Mouse (Mus musculus) hindbrain, embryonic 13.5 days (tissue): ENCODE data around the gene Phyhipl. TPM values are rescaled to one million over a fixed set of nuclear protein-coding genes. Genes with fewer than 3 reads are reported as not detected.
A peak's percentile ranks its signal among the peaks of the same experiment; 100 is the strongest.

Experiments
- ATAC-seq: fragments of 200-750 bp; cut with Nextera tagmentation; 2 replicates; pipeline ENCODE4 v1.8.0; 2017; ENCODE audit warnings: moderate TSS enrichment; ENCODE audit not compliant: low FRiP score
- H3K27ac ChIP-seq: fragments of 300-500 bp; sonication (generic); 2 replicates; pipeline ENCODE4 v1.5.1; 2015; ENCODE audit warnings: inconsistent platforms, mild to moderate bottlenecking, moderate library complexity
- H3K27me3 ChIP-seq: fragments of 300-500 bp; sonication (generic); 2 replicates; pipeline ENCODE4 v1.6.1; 2015; ENCODE audit warnings: mild to moderate bottlenecking, inconsistent platforms
- H3K36me3 ChIP-seq: fragments of 300-500 bp; sonication (generic); 2 replicates; pipeline ENCODE4 v1.6.1; 2015; ENCODE audit warnings: mild to moderate bottlenecking, inconsistent platforms
- H3K4me1 ChIP-seq: fragments of 300-500 bp; sonication (generic); replicated peaks from 2 replicates; pipeline ENCODE4 v1.6.1; 2015; ENCODE audit warnings: inconsistent platforms
- H3K4me2 ChIP-seq: fragments of 300-500 bp; sonication (generic); 2 replicates; pipeline ENCODE4 v1.6.1; 2015; ENCODE audit warnings: inconsistent platforms, mild to moderate bottlenecking, moderate library complexity
- H3K4me3 ChIP-seq: fragments of 300-500 bp; sonication (generic); 2 replicates; pipeline ENCODE4 v1.5.1; 2015; ENCODE audit warnings: mild to moderate bottlenecking, inconsistent platforms
- H3K9ac ChIP-seq: fragments of 300-500 bp; sonication (generic); 2 replicates; pipeline ENCODE4 v1.6.1; 2015; ENCODE audit warnings: mild to moderate bottlenecking, inconsistent platforms
- H3K9me3 ChIP-seq: fragments of 300-500 bp; sonication (generic); 2 replicates; pipeline ENCODE4 v1.6.1; 2016; ENCODE audit warnings: inconsistent platforms
- WGBS: fragments of 180-500 bp; shearing (Covaris S2); methylation state at CpG from one replicate; pipeline ENCODE4 v1.1.7; 2015; 5-methylcytosine and 5-hydroxymethylcytosine counted together
- polyA plus RNA-seq: library from polyadenylated mRNA; unstranded; fragments of >200 nt; fragmentation: Nextera tagmentation; extraction: Ambion mirVana; gene quantifications from 2 replicates; pipeline ENCODE4 v1.2.1, GENCODE M21; 2015

Gene Phyhipl
- polyA plus RNA-seq: 252 and 264 TPM in 2 replicates

GRCm38 (mm10) chr10:70655828-70656227 lies at the start of gene Phyhipl:
Phyhipl (minus strand) TSS chr10:70655965.
- no peak within 1 kb of the TSS for H3K9ac ChIP-seq
- peaks cover 34% of the 10 kb centered on the region for H3K4me1 ChIP-seq
- H3K4me3 ChIP-seq: no peak within 1 kb of the TSS
- no peak within 1 kb of the TSS for H3K27ac ChIP-seq
- ATAC-seq: no peak
- H3K9me3 ChIP-seq: no peaks in the 10 kb centered on the region
- no peaks in the 10 kb centered on the region for H3K36me3 ChIP-seq
- H3K4me2 ChIP-seq: no peak within 1 kb of the TSS
- WGBS: 35% methylated on average over 7 of the region's 7 CpGs
- no peaks in the 10 kb centered on the region for H3K27me3 ChIP-seq

GRCm38 (mm10) chr10:70703211-70703610 lies 47.4 kb upstream of the Phyhipl start:
- Histone ChIP-seq H3K9me3 (peaks cover 4% of the 10 kb centered on the region; the same call in 1 of the 2 replicates), H3K4me3 (no peak overlapping the region), H3K27ac (no peak overlapping the region), H3K27me3 (no peaks in the 10 kb centered on the region), H3K36me3 (no peaks in the 10 kb centered on the region), H3K4me2 (no peak overlapping the region), H3K4me1 (no peaks in the 10 kb centered on the region), H3K9ac (no peak overlapping the region)
- WGBS: 76% methylated on average over 6 of the region's 6 CpGs
- no peak for ATAC-seq

GRCm38 (mm10) chr10:70699581-70699980 lies 43.8 kb upstream of the Phyhipl start:
- Histone ChIP-seq H3K27me3 (no peaks in the 10 kb centered on the region), H3K4me2 (no peak overlapping the region), H3K4me3 (no peak overlapping the region), H3K27ac (no peak overlapping the region), H3K9ac (no peak overlapping the region), H3K9me3 (no peaks in the 10 kb centered on the region), H3K36me3 (no peaks in the 10 kb centered on the region), H3K4me1 (peaks cover 5% of the 10 kb centered on the region; the same call in 1 of the 2 replicates)
- WGBS: 92% methylated on average over 7 of the region's 7 CpGs
- no peak for ATAC-seq

- no peak overlapping the region for H3K27ac ChIP-seq
- H3K4me3 ChIP-seq: no peak overlapping the region
- no peaks in the 10 kb centered on the region for H3K27me3 ChIP-seq
- H3K36me3 ChIP-seq: no peaks in the 10 kb centered on the region
- H3K4me1 ChIP-seq: peaks cover 5% of the 10 kb centered on the region; the same call in 1 of the 2 replicates
- no peak overlapping the region for H3K9ac ChIP-seq
- no peak for ATAC-seq
- no peaks in the 10 kb centered on the region for H3K9me3 ChIP-seq
- WGBS: 95% methylated on average over 3 of the region's 3 CpGs
- no peak overlapping the region for H3K4me2 ChIP-seq
These were observed 42.2 kb upstream of the Phyhipl start for GRCm38 (mm10) chr10:70698014-70698413.

GRCm38 (mm10) chr10:70696748-70697585 lies 41.2 kb upstream of the Phyhipl start:
- no peaks in the 10 kb centered on the region for H3K36me3 ChIP-seq
- H3K4me3 ChIP-seq: no peak overlapping the region
- H3K27me3 ChIP-seq: no peaks in the 10 kb centered on the region
- H3K9me3 ChIP-seq: no peaks in the 10 kb centered on the region
- H3K27ac ChIP-seq: no peak overlapping the region
- H3K4me2 ChIP-seq: no peak overlapping the region
- no peak overlapping the region for H3K9ac ChIP-seq
- H3K4me1 ChIP-seq: peaks cover 5% of the 10 kb centered on the region; the same call in 1 of the 2 replicates
- 81% methylated on average over 29 of the region's 29 CpGs for WGBS
- ATAC-seq: no peak

GRCm38 (mm10) chr10:70689346-70689745 lies 33.6 kb upstream of the Phyhipl start:
- WGBS: 75% methylated on average over 6 of the region's 6 CpGs

GRCm38 (mm10) chr10:70688881-70689280 lies 33.1 kb upstream of the Phyhipl start:
- no peak for ATAC-seq
- 64% methylated on average over 8 of the region's 8 CpGs for WGBS
- Histone ChIP-seq H3K27ac (no peak overlapping the region), H3K4me3 (no peak overlapping the region), H3K36me3 (no peaks in the 10 kb centered on the region), H3K4me1 (peaks cover 17% of the 10 kb centered on the region), H3K4me2 (no peak overlapping the region), H3K9ac (no peak overlapping the region), H3K27me3 (no peaks in the 10 kb centered on the region), H3K9me3 (no peaks in the 10 kb centered on the region)

More at GRCm38 (mm10) chr10:70689346-70689745, 33.6 kb upstream of the Phyhipl start:
- Histone ChIP-seq H3K27ac (no peak overlapping the region), H3K4me3 (no peak overlapping the region), H3K4me2 (no peak overlapping the region), H3K27me3 (no peaks in the 10 kb centered on the region), H3K4me1 (peaks cover 17% of the 10 kb centered on the region), H3K9ac (no peak overlapping the region), H3K9me3 (no peaks in the 10 kb centered on the region), H3K36me3 (no peaks in the 10 kb centered on the region)
- no peak for ATAC-seq

- Histone ChIP-seq H3K4me2 (no peak overlapping the region), H3K36me3 (no peaks in the 10 kb centered on the region), H3K4me1 (peaks cover 17% of the 10 kb centered on the region), H3K9ac (no peak overlapping the region), H3K27ac (no peak overlapping the region; the same call in 1 of the 2 replicates), H3K9me3 (no peaks in the 10 kb centered on the region), H3K27me3 (no peaks in the 10 kb centered on the region), H3K4me3 (no peak overlapping the region)
- ATAC-seq: peak; percentile 68
- WGBS: 36% methylated on average over 11 of the region's 11 CpGs
These were observed 31.4 kb upstream of the Phyhipl start for GRCm38 (mm10) chr10:70686941-70687703.

- peak; percentile 88 for ATAC-seq
- Histone ChIP-seq H3K27ac (peak overlapping the region; percentile 41; the same call in 1 of the 2 replicates), H3K9ac (no peak overlapping the region), H3K4me2 (no peak overlapping the region), H3K4me3 (no peak overlapping the region), H3K36me3 (no peaks in the 10 kb centered on the region), H3K9me3 (no peaks in the 10 kb centered on the region), H3K4me1 (peaks cover 17% of the 10 kb centered on the region), H3K27me3 (no peaks in the 10 kb centered on the region)
- 11% methylated on average over 3 of the region's 3 CpGs for WGBS
These were observed 30.7 kb upstream of the Phyhipl start for GRCm38 (mm10) chr10:70686505-70686904.

GRCm38 (mm10) chr10:70683508-70683907 lies 27.7 kb upstream of the Phyhipl start:
- Histone ChIP-seq H3K27ac (no peak overlapping the region), H3K27me3 (no peaks in the 10 kb centered on the region), H3K36me3 (no peaks in the 10 kb centered on the region), H3K4me1 (0 out of 2 replicates have a peak, but pooled peaks cover 5% of the 10 kb centered on the region), H3K9ac (no peak overlapping the region), H3K4me3 (no peak overlapping the region), H3K9me3 (no peaks in the 10 kb centered on the region), H3K4me2 (no peak overlapping the region)
- 95% methylated on average over 4 of the region's 4 CpGs for WGBS
- no peak for ATAC-seq

- WGBS: 88% methylated on average over 1 of the region's 1 CpGs
- Histone ChIP-seq H3K9me3 (peaks cover 10% of the 10 kb centered on the region; the same call in 1 of the 2 replicates), H3K27ac (no peak overlapping the region), H3K4me1 (no peaks in the 10 kb centered on the region), H3K36me3 (no peaks in the 10 kb centered on the region), H3K9ac (no peak overlapping the region), H3K27me3 (no peaks in the 10 kb centered on the region), H3K4me2 (no peak overlapping the region), H3K4me3 (no peak overlapping the region)
- ATAC-seq: no peak
These were observed 22.2 kb upstream of the Phyhipl start for GRCm38 (mm10) chr10:70677946-70678345.

- Histone ChIP-seq H3K4me2 (no peak overlapping the region), H3K4me1 (peaks cover 34% of the 10 kb centered on the region), H3K4me3 (no peak overlapping the region), H3K27ac (no peak overlapping the region), H3K9me3 (no peaks in the 10 kb centered on the region), H3K36me3 (no peaks in the 10 kb centered on the region), H3K9ac (no peak overlapping the region), H3K27me3 (no peaks in the 10 kb centered on the region)
- ATAC-seq: no peak
- 18% methylated on average over 6 of the region's 6 CpGs for WGBS
These were observed 507 bp upstream of the Phyhipl start for GRCm38 (mm10) chr10:70656272-70656671.
